Mouse (Mus musculus): Measurements from ENCODE around the gene Ptp4a2. TPM values are rescaled to one million over a fixed set of nuclear protein-coding genes. Genes with fewer than 3 reads are reported as not detected.
A peak's percentile ranks its signal among the peaks of the same experiment; 100 is the strongest.

The Ptp4a2 gene
- polyA plus RNA-seq, 1 experiment from 2014 or later, result 279 TPM

DNA sequence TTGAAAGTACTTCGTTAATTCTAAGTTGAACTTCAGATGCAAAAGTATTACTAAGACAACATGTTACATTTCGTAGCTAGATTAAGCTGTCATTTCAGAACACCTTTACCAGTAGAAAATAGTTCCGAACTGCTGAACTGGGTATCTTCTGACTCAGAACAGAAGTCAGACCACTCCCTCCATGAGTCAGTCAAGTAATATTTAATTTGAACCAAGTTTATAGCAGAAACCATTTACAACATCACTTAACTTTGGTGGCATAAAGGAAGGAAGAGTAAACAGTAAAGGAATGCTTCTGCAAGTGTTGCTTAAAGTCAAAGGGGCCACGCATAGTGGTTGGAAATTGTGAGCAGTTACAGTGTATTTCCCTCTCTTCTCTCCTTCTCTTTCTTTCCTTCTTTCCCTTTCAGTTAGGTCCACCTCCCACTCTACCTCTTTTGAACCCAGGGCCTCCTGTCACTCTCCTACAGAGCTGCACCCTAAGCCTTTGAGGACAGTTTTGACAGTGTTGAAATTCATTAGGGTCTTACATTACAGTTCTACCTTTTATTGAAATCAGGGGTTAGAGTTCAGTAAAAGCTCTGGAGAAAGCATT is 12.3 kb downstream of the Ptp4a2 start:
- Histone ChIP-seq H3K36me3 (ENCODE audit: control insufficient read depth, insufficient read depth, low read length) (no peaks in the 10 kb centered on the region), H3K9ac (ENCODE audit: low read length) (no peak overlapping the region), H3K4me2 (ENCODE audit: low read length) (peak overlapping the region; percentile 53), H3K27ac (ENCODE audit: low read depth) (no peak overlapping the region), H3K4me3 (ENCODE audit: low read depth, low read length) (no peak overlapping the region), H3K9me3 (ENCODE audit: control insufficient read depth, low read length) (no peaks in the 10 kb centered on the region), H3K27me3 (replicated peaks; ENCODE audit: control insufficient read depth, insufficient read depth, low read length) (no peaks in the 10 kb centered on the region), H3K4me1 (replicated peaks; ENCODE audit: control insufficient read depth, insufficient read depth, low read length) (peaks cover 42% of the 10 kb centered on the region)
- WGBS, result 68% methylated on average over 4 of the region's 4 CpGs
- DNase-seq (ENCODE audit: low spot score) (no peak), ATAC-seq (replicated peaks; ENCODE audit: low FRiP score, low TSS enrichment, low read depth) (no peak)

GRCm38 (mm10) chr4:129827611-129828010 is 16.6 kb downstream of the Ptp4a2 start:
- ATAC-seq (replicated peaks; ENCODE audit: low FRiP score, low TSS enrichment, low read depth), result no peak
- 77% methylated on average over 3 of the region's 3 CpGs for WGBS
- Histone ChIP-seq H3K4me2 (ENCODE audit: low read length) (no peak overlapping the region), H3K9me3 (ENCODE audit: control insufficient read depth, low read length) (no peaks in the 10 kb centered on the region), H3K4me3 (ENCODE audit: low read depth, low read length) (no peak overlapping the region), H3K9ac (ENCODE audit: low read length) (no peak overlapping the region), H3K4me1 (replicated peaks; ENCODE audit: control insufficient read depth, insufficient read depth, low read length) (peaks cover 20% of the 10 kb centered on the region), H3K27ac (ENCODE audit: low read depth) (no peak overlapping the region), H3K36me3 (ENCODE audit: control insufficient read depth, insufficient read depth, low read length) (no peaks in the 10 kb centered on the region), H3K27me3 (replicated peaks; ENCODE audit: control insufficient read depth, insufficient read depth, low read length) (no peaks in the 10 kb centered on the region)
- no peak for DNase-seq (ENCODE audit: low spot score)

- H3K27me3 ChIP-seq (replicated peaks; ENCODE audit: control insufficient read depth, insufficient read depth, low read length), result no peaks in the 10 kb centered on the region
- no peak for DNase-seq (ENCODE audit: low spot score)
- 71% methylated on average over 3 of the region's 3 CpGs for WGBS
Measured at GRCm38 (mm10) chr4:129828081-129828480, 17.1 kb downstream of the Ptp4a2 start.

DNA sequence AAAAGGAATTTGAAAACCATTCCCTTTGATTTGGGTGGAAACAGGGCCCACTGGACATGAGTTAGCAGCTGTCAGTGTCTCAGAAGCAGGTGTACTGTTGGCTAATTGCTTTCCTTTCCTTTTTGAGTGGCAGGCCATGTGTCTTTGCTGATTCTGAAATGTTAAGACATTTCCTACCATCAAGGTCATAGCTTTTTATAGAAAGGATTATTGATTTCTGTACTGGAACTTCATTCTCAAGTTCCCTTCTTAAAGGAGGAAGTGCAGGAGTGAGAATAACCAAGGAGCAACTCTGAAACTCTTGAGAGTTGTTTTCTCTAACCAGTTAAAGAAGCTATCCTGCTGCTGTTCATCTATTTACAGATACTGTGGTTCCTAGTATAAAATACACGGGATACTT is 18.8 kb downstream of the Ptp4a2 start:
- H3K4me1 ChIP-seq (replicated peaks; ENCODE audit: control insufficient read depth, insufficient read depth, low read length), result 0 out of 2 replicates have a peak, but pooled peaks cover 3% of the 10 kb centered on the region
- H3K4me3 ChIP-seq (ENCODE audit: low read depth, low read length), result no peak overlapping the region
- H3K27ac ChIP-seq (ENCODE audit: low read depth), result no peak overlapping the region
- no peak overlapping the region for H3K4me2 ChIP-seq (ENCODE audit: low read length)
- no peak overlapping the region for H3K9ac ChIP-seq (ENCODE audit: low read length)
- no peak for ATAC-seq (replicated peaks; ENCODE audit: low FRiP score, low TSS enrichment, low read depth)
- H3K36me3 ChIP-seq (ENCODE audit: control insufficient read depth, insufficient read depth, low read length), result no peaks in the 10 kb centered on the region
- WGBS, result 65% methylated on average over 1 of the region's 1 CpGs
- no peak for DNase-seq (ENCODE audit: low spot score)
- H3K9me3 ChIP-seq (ENCODE audit: control insufficient read depth, low read length), result no peaks in the 10 kb centered on the region
- no peaks in the 10 kb centered on the region for H3K27me3 ChIP-seq (replicated peaks; ENCODE audit: control insufficient read depth, insufficient read depth, low read length)

More at GRCm38 (mm10) chr4:129828081-129828480, 17.1 kb downstream of the Ptp4a2 start:
- no peaks in the 10 kb centered on the region for H3K36me3 ChIP-seq (ENCODE audit: control insufficient read depth, insufficient read depth, low read length)
- no peaks in the 10 kb centered on the region for H3K9me3 ChIP-seq (ENCODE audit: control insufficient read depth, low read length)
- H3K4me2 ChIP-seq (ENCODE audit: low read length), result no peak overlapping the region
- H3K4me3 ChIP-seq (ENCODE audit: low read depth, low read length), result no peak overlapping the region
- peaks cover 16% of the 10 kb centered on the region for H3K4me1 ChIP-seq (replicated peaks; ENCODE audit: control insufficient read depth, insufficient read depth, low read length)
- H3K27ac ChIP-seq (ENCODE audit: low read depth), result no peak overlapping the region
- no peak for ATAC-seq (replicated peaks; ENCODE audit: low FRiP score, low TSS enrichment, low read depth)
- no peak overlapping the region for H3K9ac ChIP-seq (ENCODE audit: low read length)

- Histone ChIP-seq H3K36me3 (ENCODE audit: control insufficient read depth, insufficient read depth, low read length) (no peaks in the 10 kb centered on the region), H3K27ac (ENCODE audit: low read depth) (no peak overlapping the region), H3K4me3 (ENCODE audit: low read depth, low read length) (no peak overlapping the region), H3K4me2 (ENCODE audit: low read length) (no peak overlapping the region), H3K9me3 (ENCODE audit: control insufficient read depth, low read length) (no peaks in the 10 kb centered on the region), H3K27me3 (replicated peaks; ENCODE audit: control insufficient read depth, insufficient read depth, low read length) (no peaks in the 10 kb centered on the region), H3K4me1 (replicated peaks; ENCODE audit: control insufficient read depth, insufficient read depth, low read length) (0 out of 2 replicates have a peak, but pooled peaks cover 8% of the 10 kb centered on the region), H3K9ac (ENCODE audit: low read length) (no peak overlapping the region)
- WGBS, result 90% methylated on average over 8 of the region's 8 CpGs
- no peak for DNase-seq (ENCODE audit: low spot score)
- ATAC-seq (replicated peaks; ENCODE audit: low FRiP score, low TSS enrichment, low read depth), result no peak
Measured at GRCm38 (mm10) chr4:129830343-129830944, 19.4 kb downstream of the Ptp4a2 start.

DNA sequence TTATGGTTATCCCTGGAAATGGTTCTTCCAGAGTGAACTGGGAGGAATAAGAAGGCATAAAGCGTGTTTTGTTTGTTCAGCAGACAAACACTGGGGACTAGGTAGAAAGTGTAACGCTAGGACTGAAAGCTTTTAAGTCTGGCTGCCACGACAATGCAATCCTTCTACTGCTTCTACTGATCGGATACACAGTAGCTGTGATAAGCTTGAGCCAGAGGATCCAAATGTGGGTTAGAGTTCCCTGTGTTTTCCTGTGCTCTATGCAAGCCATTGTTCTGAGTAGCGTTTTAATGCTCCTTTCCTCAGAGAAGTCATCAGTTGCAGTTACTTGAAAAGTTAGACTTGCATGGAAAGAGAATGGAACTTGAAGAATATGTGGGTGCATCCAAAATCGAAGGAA is 23.6 kb downstream of the Ptp4a2 start:
- WGBS, result 60% methylated on average over 6 of the region's 6 CpGs
- Histone ChIP-seq H3K4me2 (ENCODE audit: low read length) (no peak overlapping the region), H3K4me3 (ENCODE audit: low read depth, low read length) (no peak overlapping the region), H3K4me1 (replicated peaks; ENCODE audit: control insufficient read depth, insufficient read depth, low read length) (0 out of 2 replicates have a peak, but pooled peaks cover 5% of the 10 kb centered on the region), H3K9me3 (ENCODE audit: control insufficient read depth, low read length) (no peaks in the 10 kb centered on the region), H3K27ac (ENCODE audit: low read depth) (no peak overlapping the region), H3K9ac (ENCODE audit: low read length) (no peak overlapping the region), H3K36me3 (ENCODE audit: control insufficient read depth, insufficient read depth, low read length) (0 out of 2 replicates have a peak, but pooled peaks cover 4% of the 10 kb centered on the region), H3K27me3 (replicated peaks; ENCODE audit: control insufficient read depth, insufficient read depth, low read length) (no peaks in the 10 kb centered on the region)
- no peak for DNase-seq (ENCODE audit: low spot score)
- no peak for ATAC-seq (replicated peaks; ENCODE audit: low FRiP score, low TSS enrichment, low read depth)

- Histone ChIP-seq H3K9me3 (ENCODE audit: control insufficient read depth, low read length) (no peaks in the 10 kb centered on the region), H3K27ac (ENCODE audit: low read depth) (no peak overlapping the region), H3K4me3 (ENCODE audit: low read depth, low read length) (no peak overlapping the region), H3K27me3 (replicated peaks; ENCODE audit: control insufficient read depth, insufficient read depth, low read length) (no peaks in the 10 kb centered on the region), H3K4me2 (ENCODE audit: low read length) (no peak overlapping the region), H3K36me3 (ENCODE audit: control insufficient read depth, insufficient read depth, low read length) (peaks cover 11% of the 10 kb centered on the region), H3K4me1 (replicated peaks; ENCODE audit: control insufficient read depth, insufficient read depth, low read length) (0 out of 2 replicates have a peak, but pooled peaks cover 5% of the 10 kb centered on the region), H3K9ac (ENCODE audit: low read length) (no peak overlapping the region)
- DNase-seq (ENCODE audit: low spot score), result no peak
- WGBS, result 87% methylated on average over 7 of the region's 7 CpGs
- no peak for ATAC-seq (replicated peaks; ENCODE audit: low FRiP score, low TSS enrichment, low read depth)
Measured at GRCm38 (mm10) chr4:129835296-129835695, 24.3 kb downstream of the Ptp4a2 start.

DNA sequence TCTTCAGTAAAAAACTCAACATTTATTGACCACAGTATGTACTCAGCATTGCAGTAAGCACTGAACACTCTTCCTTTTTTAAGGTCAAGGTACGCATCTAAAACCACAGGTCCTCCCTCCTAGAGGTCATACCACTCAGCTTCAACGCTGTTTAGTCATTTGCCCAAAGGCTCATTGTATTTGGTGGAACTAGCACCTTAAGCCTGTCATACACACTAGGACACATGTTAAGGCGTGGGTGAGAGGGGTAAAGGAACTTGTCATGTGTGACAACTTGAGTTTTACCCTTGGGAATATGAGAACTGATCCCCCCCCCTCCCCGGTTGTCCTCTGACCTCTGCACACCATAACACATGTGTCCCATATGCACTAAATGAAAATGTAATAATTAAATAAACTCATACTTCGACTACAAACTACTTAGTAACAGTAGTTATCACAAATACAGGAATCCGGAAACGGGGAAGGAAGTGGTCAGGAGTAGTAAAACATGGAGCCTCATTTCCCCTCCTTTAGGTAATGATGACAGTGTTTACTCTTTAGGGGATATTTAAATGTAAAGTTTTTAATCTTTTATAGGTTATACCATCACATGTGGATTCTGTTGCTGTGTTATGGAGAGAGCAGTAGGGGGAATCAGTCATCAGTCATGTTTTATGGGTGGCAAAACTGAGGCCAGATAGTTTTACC is 29.0 kb downstream of the Ptp4a2 start:
- no peak for ATAC-seq (replicated peaks; ENCODE audit: low FRiP score, low TSS enrichment, low read depth)
- no peak overlapping the region for H3K9ac ChIP-seq (ENCODE audit: low read length)
- H3K4me3 ChIP-seq (ENCODE audit: low read depth, low read length), result no peak overlapping the region
- 0 out of 2 replicates have a peak, but pooled peaks cover 5% of the 10 kb centered on the region for H3K4me1 ChIP-seq (replicated peaks; ENCODE audit: control insufficient read depth, insufficient read depth, low read length)
- no peak overlapping the region for H3K4me2 ChIP-seq (ENCODE audit: low read length)
- H3K36me3 ChIP-seq (ENCODE audit: control insufficient read depth, insufficient read depth, low read length), result peaks cover 47% of the 10 kb centered on the region
- 91% methylated on average over 7 of the region's 7 CpGs for WGBS
- no peak overlapping the region for H3K27ac ChIP-seq (ENCODE audit: low read depth)
- no peaks in the 10 kb centered on the region for H3K27me3 ChIP-seq (replicated peaks; ENCODE audit: control insufficient read depth, insufficient read depth, low read length)
- H3K9me3 ChIP-seq (ENCODE audit: control insufficient read depth, low read length), result no peaks in the 10 kb centered on the region
- DNase-seq (ENCODE audit: low spot score), result no peak

All from intestine, embryonic 14.5 days (tissue).